Mouse (Mus musculus) MEL (cell line): Measurements from ENCODE around the gene U2af2. TPM values are rescaled to one million over a fixed set of nuclear protein-coding genes. Genes with fewer than 3 reads are reported as not detected.

Source experiments
- DNase-seq: peaks from one replicate; pipeline ENCODE4 v3.0.0; 2011; ENCODE audit warnings: low read depth, low spot score
- H3K27ac ChIP-seq: 2 replicates; pipeline ENCODE4 v1.5.1; 2012; ENCODE audit warnings: low read depth, mild to moderate bottlenecking, control low read depth, low read length, moderate library complexity; ENCODE audit not compliant: control insufficient read depth
- H3K27me3 ChIP-seq, 2 experiments: fragments of 150-350 bp in 1 of 2; sonication (generic) in 1 of 2; 2 replicates each; pipeline ENCODE4 v1.6.1; 2012; ENCODE audit warnings: low read length in 2 of 2, mild to moderate bottlenecking in 2 of 2, improper control_type of control experiment in 1 of 2, moderate library complexity in 1 of 2; ENCODE audit not compliant: insufficient read depth in 2 of 2, control insufficient read depth in 1 of 2
- H3K36me3 ChIP-seq, 2 experiments: 2 replicates each; pipeline ENCODE4 v1.6.1; 2012 to 2014; ENCODE audit warnings: low read length in 2 of 2, improper control_type of control experiment in 1 of 2, inconsistent platforms in 1 of 2, mild to moderate bottlenecking in 1 of 2; ENCODE audit not compliant: insufficient read depth in 2 of 2, control insufficient read depth in 1 of 2
- H3K4me1 ChIP-seq, 2 experiments: fragments of 150-350 bp in 1 of 2; sonication (generic) in 1 of 2; 2 replicates each; pipeline ENCODE4 v1.6.1; 2012; ENCODE audit warnings: low read length in 2 of 2, improper control_type of control experiment in 1 of 2, mild to moderate bottlenecking in 1 of 2; ENCODE audit not compliant: insufficient read depth in 2 of 2, control insufficient read depth in 1 of 2
- H3K4me3 ChIP-seq, 2 experiments: fragments of 150-350 bp in 1 of 2; sonication (generic) in 1 of 2; 2 replicates each; pipeline ENCODE4 v1.5.1; 2012; ENCODE audit warnings: low read depth in 2 of 2, low read length in 2 of 2, mild to moderate bottlenecking in 2 of 2, moderate library complexity in 2 of 2, control low read depth in 1 of 2, improper control_type of control experiment in 1 of 2; ENCODE audit not compliant: control insufficient read depth in 1 of 2, insufficient read depth in 1 of 2
- H3K79me2 ChIP-seq: 2 replicates; pipeline ENCODE4 v1.6.1; 2012; ENCODE audit warnings: mild to moderate bottlenecking, low read length, moderate library complexity; ENCODE audit not compliant: control insufficient read depth, poor library complexity, insufficient read depth
- H3K9ac ChIP-seq: 2 replicates; pipeline ENCODE4 v1.6.1; 2012; ENCODE audit warnings: low read depth, mild to moderate bottlenecking, control low read depth, low read length, moderate library complexity; ENCODE audit not compliant: control insufficient read depth, poor library complexity, severe bottlenecking
- H3K9me3 ChIP-seq: fragments of 150-350 bp; sonication (generic); replicated peaks from 2 replicates; pipeline ENCODE4 v1.6.1; 2012; ENCODE audit warnings: mild to moderate bottlenecking, low read length, improper control_type of control experiment, moderate library complexity; ENCODE audit not compliant: insufficient read depth
- BHLHE40 ChIP-seq: IDR thresholded peaks from 2 replicates; pipeline ENCODE4 v1.6.1; 2012; ENCODE audit warnings: low read depth, mild to moderate bottlenecking, inconsistent platforms, low read length, improper control_type of control experiment, borderline replicate concordance
- CTCF ChIP-seq, 3 experiments: IDR thresholded peaks in 2 of 3; conservative IDR thresholded peaks in 1 of 3; 2 replicates each; pipeline ENCODE4 v1.5.1; 2011 to 2012; ENCODE audit warnings: low read length in 3 of 3, low read depth in 2 of 3, mild to moderate bottlenecking in 2 of 3, improper control_type of control experiment in 1 of 3, inconsistent platforms in 1 of 3, mixed read lengths in 1 of 3, moderate library complexity in 1 of 3; ENCODE audit not compliant: control insufficient read depth in 1 of 3, insufficient read depth in 1 of 3, poor library complexity in 1 of 3, severe bottlenecking in 1 of 3
- E2F4 ChIP-seq: IDR thresholded peaks from 2 replicates; pipeline ENCODE4 v1.6.1; 2011; ENCODE audit warnings: low read depth, low read length, improper control_type of control experiment, borderline replicate concordance
- GABPA ChIP-seq: IDR thresholded peaks from 2 replicates; pipeline ENCODE4 v1.6.1; 2012; ENCODE audit warnings: low read depth, mild to moderate bottlenecking, inconsistent platforms, low read length, improper control_type of control experiment, moderate library complexity
- JUND ChIP-seq: IDR thresholded peaks from 2 replicates; pipeline ENCODE4 v1.6.1; 2011; ENCODE audit warnings: low read depth, mild to moderate bottlenecking, improper control_type of control experiment, low read length
- MAFK ChIP-seq: IDR thresholded peaks from 2 replicates; pipeline ENCODE4 v1.6.1; 2011; ENCODE audit warnings: low read depth, mild to moderate bottlenecking, low read length, improper control_type of control experiment, borderline replicate concordance
- MAX ChIP-seq: IDR thresholded peaks from 2 replicates; pipeline ENCODE4 v1.6.1; 2011; ENCODE audit warnings: low read length, improper control_type of control experiment
- MAZ ChIP-seq: IDR thresholded peaks from 2 replicates; pipeline ENCODE4 v1.6.1; 2012; ENCODE audit warnings: low read depth, mild to moderate bottlenecking, inconsistent platforms, low read length, improper control_type of control experiment
- MEF2A ChIP-seq: IDR thresholded peaks from 2 replicates; pipeline ENCODE4 v1.6.1; 2014; ENCODE audit warnings: low read depth, mild to moderate bottlenecking, inconsistent platforms, low read length, improper control_type of control experiment; ENCODE audit not compliant: poor library complexity, insufficient replicate concordance, severe bottlenecking; ENCODE audit errors: extremely low read depth
- MXI1 ChIP-seq: IDR thresholded peaks from 2 replicates; pipeline ENCODE4 v1.6.1; 2011; ENCODE audit warnings: mild to moderate bottlenecking, low read depth, low read length, improper control_type of control experiment
- MYB ChIP-seq: IDR thresholded peaks from 2 replicates; pipeline ENCODE4 v1.6.1; 2011; ENCODE audit warnings: mild to moderate bottlenecking, low read depth, low read length, improper control_type of control experiment
- POLR2AphosphoS5 ChIP-seq: IDR thresholded peaks from 2 replicates; pipeline ENCODE4 v1.6.1; 2012; ENCODE audit warnings: low read depth, borderline replicate concordance, mild to moderate bottlenecking, inconsistent platforms, low read length, moderate library complexity, mixed read lengths
- SIN3A ChIP-seq: IDR thresholded peaks from 2 replicates; pipeline ENCODE4 v1.6.1; 2012; ENCODE audit warnings: low read length, improper control_type of control experiment, inconsistent platforms
- SMC3 ChIP-seq: IDR thresholded peaks from 2 replicates; pipeline ENCODE4 v1.6.1; 2011; ENCODE audit warnings: low read depth, low read length, improper control_type of control experiment
- TAL1 ChIP-seq: IDR thresholded peaks from 2 replicates; pipeline ENCODE4 v1.6.1; 2012; ENCODE audit warnings: mild to moderate bottlenecking, inconsistent platforms, low read length, moderate library complexity, mixed read lengths
- TBP ChIP-seq: IDR thresholded peaks from 2 replicates; pipeline ENCODE4 v1.8.0; 2011; ENCODE audit warnings: low read depth, low read length, improper control_type of control experiment
- UBTF ChIP-seq: IDR thresholded peaks from 2 replicates; pipeline ENCODE4 v1.6.1; 2012; ENCODE audit warnings: low read depth, mild to moderate bottlenecking, inconsistent platforms, low read length, improper control_type of control experiment, moderate library complexity, borderline replicate concordance; ENCODE audit not compliant: insufficient read depth
- USF2 ChIP-seq, 2 experiments: IDR thresholded peaks; 2 replicates each; pipeline ENCODE4 v1.6.1; 2011 to 2012; ENCODE audit warnings: improper control_type of control experiment in 2 of 2, low read length in 2 of 2, borderline replicate concordance in 1 of 2, inconsistent platforms in 1 of 2, low read depth in 1 of 2, mild to moderate bottlenecking in 1 of 2; ENCODE audit not compliant: insufficient read depth in 1 of 2
- polyA plus RNA-seq, 2 experiments: library from polyadenylated mRNA; stranded (reverse) in 1 of 2; unstranded in 1 of 2; fragments of >175 nt in 1 of 2; fragments of >200 nt in 1 of 2; gene quantifications; 2 replicates each; pipeline versions ENCODE4 v1.2.1 to v1.2.4; 2012; ENCODE audit warnings: low replicate concordance in 2 of 2, low read depth in 1 of 2; ENCODE audit not compliant: insufficient read length in 2 of 2, insufficient read depth in 1 of 2, missing spikeins in 1 of 2
- total RNA-seq: library from RNA; depleted of rRNA; stranded (reverse); fragments of 300-350 nt; gene quantifications from 2 replicates; pipeline ENCODE4 v1.2.3, GENCODE M21; 2012

The U2af2 gene
- total and polyA plus RNA-seq, 3 experiments = 311 to 491 (median 477) TPM

GRCm38 (mm10) chr7:5036136-5036535, 25.8 kb upstream of the U2af2 start:
- DNase-seq = no peak
- H3K9ac ChIP-seq = no peak overlapping the region
- H3K27me3 ChIP-seq = no peaks in the 10 kb centered on the region
- H3K27ac ChIP-seq = no peak overlapping the region
- peaks cover 0 to 5% of the 10 kb centered on the region in 2 experiments; a peak in 2 of 4 replicates for H3K4me1 ChIP-seq
- H3K9me3 ChIP-seq = no peaks in the 10 kb centered on the region
- TF ChIP-seq GABPA (no peak), MAX (no peak)
- no peak overlapping the region for H3K4me3 ChIP-seq
- no peaks in the 10 kb centered on the region; a peak in 3 of 4 replicates for H3K36me3 ChIP-seq
- H3K79me2 ChIP-seq = no peaks in the 10 kb centered on the region; the same call in 1 of the 2 replicates

GRCm38 (mm10) chr7:5037026-5037425, 24.9 kb upstream of the U2af2 start:
- H3K9me3 ChIP-seq = no peaks in the 10 kb centered on the region
- peaks cover 0 to 5% of the 10 kb centered on the region in 2 experiments; a peak in 2 of 4 replicates for H3K4me1 ChIP-seq
- H3K27me3 ChIP-seq = no peaks in the 10 kb centered on the region
- DNase-seq = no peak
- H3K27ac ChIP-seq = peak overlapping the region; percentile 44; the same call in 1 of the 2 replicates
- H3K4me3 ChIP-seq = peak overlapping the region; percentile 93; a peak in 3 of 4 replicates
- H3K9ac ChIP-seq = peak overlapping the region; percentile 91
- H3K79me2 ChIP-seq = no peaks in the 10 kb centered on the region; the same call in 1 of the 2 replicates
- no peaks in the 10 kb centered on the region; a peak in 2 of 4 replicates for H3K36me3 ChIP-seq
- TF ChIP-seq MAX (no peak), MYB (no peak), MXI1 (no peak), TBP (no peak), UBTF (no peak), BHLHE40 (no peak), MAFK (no peak), USF2 (IDR thresholded peaks at IDR 0.05; ENCODE audit: borderline replicate concordance in 1 of 2, insufficient read depth in 1 of 2, low read depth in 1 of 2, low read length in 2 of 2) (no peak), MEF2A (no peak), CTCF (IDR thresholded peaks at IDR 0.05 in 2 of 3, conservative IDR thresholded peaks at IDR 0.05 in 1 of 3; ENCODE audit: control insufficient read depth in 1 of 3, insufficient read depth in 1 of 3, low read depth in 2 of 3, low read length in 3 of 3, poor library complexity in 1 of 3, severe bottlenecking in 1 of 3) (no peak), E2F4 (no peak), SIN3A (no peak), SMC3 (no peak), POLR2AphosphoS5 (no peak), MAZ (no peak), TAL1 (no peak), JUND (no peak)
